In genomic region chr14:20773410-20773809, GRCm38 (mm10) we compare ENCODE assay signal across 16 mouse cellular contexts. TPM values are rescaled to one million over a fixed set of nuclear protein-coding genes. Genes with fewer than 3 reads are reported as not detected.
DNase-seq lines count a peak whose midpoint lies in the region; ATAC-seq and TF ChIP-seq lines count a peak whose summit lies in the region.
"Had no signal": no experiment of that assay in that cellular context is flagged by ENCODE, and none has a peak within 500 bp of the region (broad histone marks: within the 10 kb centered on the region; RNA-seq: fewer than 3 reads in every experiment).

No protein-coding gene starts in this region.

- WGBS in heart, embryonic 10.5 days: 57% methylated on average over 3 of the region's 3 CpGs
- WGBS in liver, adult 2 months: 24% methylated on average over 3 of the region's 3 CpGs
- 64% methylated on average over 3 of the region's 3 CpGs for WGBS in liver, embryonic 11.5 days

- ATAC-seq in liver, embryonic 11.5 days (replicated peaks; ENCODE audit: low FRiP score): no peak
- ATAC-seq: midbrain, embryonic 15.5 days; Patski had no signal

- H3K9me3 ChIP-seq in heart, embryonic 10.5 days: no peaks in the 10 kb centered on the region
- no peaks in the 10 kb centered on the region for H3K9me3 ChIP-seq in liver, embryonic 11.5 days (ENCODE audit: control insufficient read depth, low read length)
- H3K9me3 ChIP-seq: forebrain, embryonic 10.5 days; midbrain, embryonic 15.5 days; neural tube, embryonic 13.5 days had no signal

- no peak for TF ChIP-seq POLR2A in liver, adult 2 months (IDR thresholded peaks at IDR 0.05; ENCODE audit: extremely low read depth, insufficient read depth, low read length)

- no peak overlapping the region for H3K4me3 ChIP-seq in heart, embryonic 10.5 days
- H3K4me3 ChIP-seq in liver, adult 2 months (ENCODE audit: insufficient read depth, low read depth, low read length): no peak overlapping the region
- H3K4me3 ChIP-seq in liver, embryonic 11.5 days (ENCODE audit: low read depth, low read length): no peak overlapping the region
- H3K4me3 ChIP-seq: forebrain, embryonic 10.5 days; midbrain, embryonic 15.5 days; neural tube, embryonic 13.5 days had no signal

- H3K79me2 ChIP-seq in liver, adult 2 months (ENCODE audit: control insufficient read depth, insufficient read depth, low read length): 0 out of 2 replicates have a peak, but pooled peaks cover 3% of the 10 kb centered on the region

- peaks cover 43% of the 10 kb centered on the region for H3K4me1 ChIP-seq in heart, embryonic 10.5 days
- H3K4me1 ChIP-seq in liver, adult 2 months (ENCODE audit: control insufficient read depth, insufficient read depth, low read length): peaks cover 2% of the 10 kb centered on the region; the same call in 1 of the 2 replicates
- H3K4me1 ChIP-seq in liver, embryonic 11.5 days (replicated peaks; ENCODE audit: control insufficient read depth, insufficient read depth, low read length): peaks cover 6% of the 10 kb centered on the region; the same call in 1 of the 2 replicates

- H3K27ac ChIP-seq in heart, embryonic 10.5 days: peak overlapping the region; percentile 54; the same call in 1 of the 2 replicates
- H3K27ac ChIP-seq in liver, adult 2 months (replicated peaks; ENCODE audit: insufficient read depth, low read depth, low read length): no peak overlapping the region
- no peak overlapping the region for H3K27ac ChIP-seq in liver, embryonic 11.5 days (ENCODE audit: low read depth, low read length)
- H3K27ac ChIP-seq: forebrain, embryonic 10.5 days; midbrain, embryonic 15.5 days; neural tube, embryonic 13.5 days had no signal

- H3K4me2 ChIP-seq in liver, embryonic 11.5 days: no peak overlapping the region
- H3K4me2 ChIP-seq: midbrain, embryonic 15.5 days; neural tube, embryonic 13.5 days had no signal

- no peak overlapping the region for H3K9ac ChIP-seq in liver, adult 2 months (ENCODE audit: low read depth, low read length)
- no peak overlapping the region for H3K9ac ChIP-seq in liver, embryonic 11.5 days (ENCODE audit: low read depth, low read length)
- H3K9ac ChIP-seq: midbrain, embryonic 15.5 days; neural tube, embryonic 13.5 days had no signal

- peaks cover 54% of the 10 kb centered on the region for H3K36me3 ChIP-seq in heart, embryonic 10.5 days
- peaks cover 3% of the 10 kb centered on the region; the same call in 1 of the 2 replicates for H3K36me3 ChIP-seq in liver, adult 2 months (ENCODE audit: control insufficient read depth, insufficient read depth, low read length)
- peaks cover 15% of the 10 kb centered on the region for H3K36me3 ChIP-seq in liver, embryonic 11.5 days (ENCODE audit: control insufficient read depth, insufficient read depth, low read length)

- no peaks in the 10 kb centered on the region for H3K27me3 ChIP-seq in heart, embryonic 10.5 days (ENCODE audit: insufficient read depth, poor library complexity, severe bottlenecking)
- H3K27me3 ChIP-seq in liver, adult 2 months (ENCODE audit: control insufficient read depth, insufficient read depth, low read length): no peaks in the 10 kb centered on the region
- H3K27me3 ChIP-seq in liver, embryonic 11.5 days (replicated peaks; ENCODE audit: control insufficient read depth, insufficient read depth, low read length): no peaks in the 10 kb centered on the region
- H3K27me3 ChIP-seq: midbrain, embryonic 15.5 days; neural tube, embryonic 13.5 days; Patski had no signal

- TF ChIP-seq CTCF in liver, adult 2 months (IDR thresholded peaks at IDR 0.05; ENCODE audit: low read depth, low read length): no peak

- no peak for DNase-seq in heart, embryonic 10.5 days (ENCODE audit: low spot score)
- DNase-seq in heart, adult 18-20 months: no peak
- peak; percentile 76 for DNase-seq in liver, adult 2 months (ENCODE audit: extremely low read depth, low read depth, low spot score)
- DNase-seq in liver, embryonic 11.5 days (ENCODE audit: low spot score): no peak
- DNase-seq in kidney, adult 18-20 months: peak; percentile 70
- peak; percentile 83 to 85 for DNase-seq in kidney, postnatal 36 days
- no peak for DNase-seq in thymus, postnatal 0 days (ENCODE audit: low spot score)
- DNase-seq: adrenal gland, adult 2 months; layer of hippocampus, postnatal 36 days; lung, postnatal 10 days; right cerebral cortex, adult 18-20 months; thymus, postnatal 4 days had no signal

RNA-seq across cellular contexts. Expression of gene Camk2g, which starts 20.5 kb away (rescaled TPM):
- polyA plus RNA-seq in heart, embryonic 10.5 days (2016; fragmentation: Nextera tagmentation; extraction: Ambion mirVana): 60.6 and 65.3 TPM in 2 replicates
- total RNA-seq in heart, adult 18-20 months (2021): 10 to 100 TPM; 43.8 to 47.7 TPM
- total RNA-seq in liver, adult 2 months (2014; rRNA removed): 7.9 and 9.9 TPM in 2 replicates
- polyA plus RNA-seq in liver, adult 2 months (2012; rRNA removed): 5.0 and 7.9 TPM in 2 replicates
- 23.0 and 28.6 TPM in 2 replicates for polyA plus RNA-seq in liver, embryonic 11.5 days (2014; fragmentation: Nextera tagmentation; extraction: Ambion mirVana)
- 53.2 and 56.4 TPM in 2 replicates for polyA plus RNA-seq in thymus, postnatal 0 days (2015; fragmentation: Nextera tagmentation; extraction: Ambion mirVana)

RNA-seq across cellular contexts. Expression of gene Ndst2, which starts 39.0 kb away (rescaled TPM):
- 17.5 and 19.7 TPM in 2 replicates for polyA plus RNA-seq in heart, embryonic 10.5 days (2016; fragmentation: Nextera tagmentation; extraction: Ambion mirVana)
- total RNA-seq in heart, adult 18-20 months (2021): 1 to 10 TPM; 6.4 to 8.3 TPM
- total RNA-seq in liver, adult 2 months (2014; rRNA removed): 10.8 and 13.2 TPM in 2 replicates
- polyA plus RNA-seq in liver, adult 2 months (2012; rRNA removed): 22.8 and 33.2 TPM in 2 replicates
- 32.6 and 34.5 TPM in 2 replicates for polyA plus RNA-seq in liver, embryonic 11.5 days (2014; fragmentation: Nextera tagmentation; extraction: Ambion mirVana)
- 9.2 and 9.8 TPM in 2 replicates for polyA plus RNA-seq in thymus, postnatal 0 days (2015; fragmentation: Nextera tagmentation; extraction: Ambion mirVana)

Comparison
In these comparisons a context has a peak if more than half of its experiments do, and no peak if none do; other contexts are left out.
1. DNase-seq: peak in liver, adult 2 months (single experiment), kidney, adult 18-20 months (single experiment) and kidney, postnatal 36 days (2 of 2); none in heart, embryonic 10.5 days (single experiment), heart, adult 18-20 months (0 of 2), liver, embryonic 11.5 days (single experiment) and thymus, postnatal 0 days (single experiment).